Mouse (Mus musculus) cerebral cortex, adult 2 months (tissue): ENCODE data around the gene Asprv1.

Experiments used
- WGBS: fragments of 180-500 bp; shearing (Covaris S2); methylation state at CpG from one replicate; pipeline ENCODE4 v1.1.7; 2018; 5-methylcytosine and 5-hydroxymethylcytosine counted together

The Asprv1 gene

DNA sequence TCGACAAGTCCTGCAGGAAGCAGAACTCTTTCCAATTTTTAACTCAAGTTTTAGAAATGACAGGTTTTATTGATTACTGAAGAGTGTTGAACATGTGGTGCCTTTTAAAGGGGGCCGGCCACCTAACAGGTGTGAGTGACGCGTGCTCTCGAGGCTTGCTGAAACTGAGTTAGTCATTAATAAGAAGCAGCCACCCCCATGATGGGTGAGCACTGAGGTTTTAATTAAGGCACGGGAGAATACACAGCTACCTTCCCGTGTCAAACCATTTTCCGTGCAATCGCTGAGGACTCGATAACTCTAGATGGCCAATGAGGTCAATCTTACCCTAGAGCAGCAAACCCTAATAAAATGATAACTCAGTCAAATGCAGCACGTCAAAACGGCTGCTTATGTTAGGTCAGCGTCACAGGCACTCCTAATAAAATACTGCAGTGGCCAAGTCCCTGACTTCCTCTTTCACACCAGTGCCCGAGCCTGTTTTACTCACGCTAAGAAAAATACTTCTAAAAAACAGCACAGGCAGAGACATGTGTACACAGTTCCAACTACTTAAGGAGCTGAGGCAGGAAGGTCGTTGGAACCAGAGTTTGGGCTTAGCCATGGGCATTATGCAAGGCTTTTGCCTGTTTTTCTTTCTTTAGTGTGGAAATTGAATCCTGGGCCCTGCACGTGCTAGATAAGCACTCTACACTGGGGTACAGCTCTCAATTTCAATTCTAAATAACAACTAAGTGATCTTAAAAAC lies 37.8 kb downstream of the Asprv1 start:
- 74% methylated on average over 17 of the region's 17 CpGs for WGBS

DNA sequence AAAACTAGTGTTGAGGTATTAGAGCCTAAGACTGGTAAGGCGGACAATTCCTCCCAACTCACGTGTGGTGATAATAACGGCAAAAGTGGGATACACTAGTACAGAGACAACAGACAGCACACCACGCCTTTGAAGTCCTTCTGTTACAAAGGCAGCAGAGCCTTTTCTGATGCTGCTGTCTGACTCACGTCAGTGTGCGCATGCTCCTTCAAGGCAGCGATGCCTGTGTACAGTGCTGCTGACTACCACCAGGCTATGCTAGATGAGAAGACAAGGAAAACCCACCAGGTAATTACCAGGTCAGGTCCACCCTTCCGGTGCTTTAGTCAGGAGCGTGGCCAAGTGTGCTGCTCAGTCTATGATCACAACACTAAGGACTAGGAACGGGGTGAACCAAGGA lies 39.1 kb downstream of the Asprv1 start:
- 89% methylated on average over 10 of the region's 10 CpGs for WGBS

GRCm38 (mm10) chr6:86668580-86669239 lies 40.7 kb downstream of the Asprv1 start, which contains the start of gene Mxd1:
Gene Mxd1 (minus strand): TSS chr6:86669161.
- WGBS: 1% methylated on average over 74 of the region's 76 CpGs

- WGBS: 3% methylated on average over 35 of the region's 37 CpGs
These were observed 41.3 kb downstream of the Asprv1 start for GRCm38 (mm10) chr6:86669240-86669727.

GRCm38 (mm10) chr6:86670873-86671272 lies 42.9 kb downstream of the Asprv1 start:
- 19% methylated on average over 2 of the region's 2 CpGs for WGBS

DNA sequence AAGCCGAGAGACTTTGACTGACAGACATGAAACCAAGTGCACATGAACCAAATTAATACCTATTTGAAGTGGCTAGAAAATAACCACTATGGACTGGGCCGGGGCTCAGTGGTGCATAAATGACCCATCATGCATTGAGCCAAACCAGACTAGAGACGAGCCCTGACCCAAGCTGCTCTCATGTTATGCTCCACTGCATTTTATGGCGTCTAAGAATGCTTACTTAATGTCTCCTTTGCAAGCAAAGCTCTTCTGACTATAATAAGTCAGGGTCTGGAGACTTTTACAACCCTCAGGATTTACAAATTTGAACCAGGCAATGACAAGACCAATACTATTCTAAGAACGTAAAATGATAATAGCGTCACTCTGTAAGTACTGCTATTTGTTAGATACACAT lies 50.4 kb downstream of the Asprv1 start:
- WGBS: 86% methylated on average over 6 of the region's 6 CpGs
